Mouse (Mus musculus): ENCODE results near the gene Nlgn2. TPM values are rescaled to one million over a fixed set of nuclear protein-coding genes. Genes with fewer than 3 reads are reported as not detected.
"Not testable (repeated sequence)": the region's sequence is repeated elsewhere in the genome, so short reads cannot be mapped to it uniquely, and the experiment has no call there.

The Nlgn2 gene
- polyA plus RNA-seq, 1 experiment = 125 TPM

- DNase-seq (ENCODE audit: extremely low spot score in 1 of 2, low spot score in 1 of 2) = no peak
Measured at GRCm38 (mm10) chr11:69864138-69864860, 26.7 kb upstream of the Nlgn2 start.

DNA sequence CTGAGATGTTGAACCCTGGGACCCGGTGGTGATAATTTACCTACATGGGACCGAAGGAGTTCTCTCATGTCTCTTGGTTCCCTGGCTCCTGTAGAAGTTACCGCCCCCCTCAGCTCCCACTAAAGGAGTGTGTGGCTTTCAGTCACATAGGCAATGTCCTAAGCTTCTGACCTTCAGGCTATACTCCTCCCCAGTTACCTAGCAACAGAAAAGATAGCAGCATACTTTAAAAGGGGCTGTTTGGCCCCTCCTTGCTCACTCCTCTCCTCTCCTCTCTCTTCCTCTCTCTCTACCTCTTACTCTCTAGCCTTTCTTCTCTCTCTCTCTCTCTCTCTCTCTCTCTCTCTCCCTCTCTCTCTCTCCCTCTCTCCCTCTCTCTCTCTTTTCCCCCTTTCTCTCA, 26.1 kb upstream of the Nlgn2 start:
- DNase-seq (ENCODE audit: extremely low spot score in 1 of 2, low spot score in 1 of 2) = not testable (repeated sequence)

GRCm38 (mm10) chr11:69858113-69858998, 20.8 kb upstream of the Nlgn2 start, which contains the start of gene Tnk1:
Tnk1 (minus strand) TSS chr11:69858730.
- DNase-seq (ENCODE audit: extremely low spot score in 1 of 2, low spot score in 1 of 2) = no peak

DNA sequence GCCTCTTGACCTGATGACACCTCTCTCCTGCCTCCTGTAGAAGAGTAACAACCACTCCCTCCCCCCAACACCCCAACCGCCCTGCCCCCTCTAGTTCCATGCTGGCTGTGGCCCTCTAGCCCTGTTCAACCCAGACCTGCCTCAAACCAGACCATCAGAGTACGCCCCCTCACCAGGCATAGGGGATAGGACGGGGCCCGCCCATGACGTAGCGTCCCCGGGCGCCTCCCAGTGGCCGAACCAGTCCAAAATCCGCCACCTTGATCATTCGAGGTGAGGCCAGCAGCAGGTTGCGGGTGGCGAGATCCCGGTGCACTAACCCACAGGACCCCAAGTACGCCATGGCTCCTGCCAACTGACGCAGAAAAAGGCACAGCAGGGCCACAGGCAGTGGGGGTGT, 17.8 kb upstream of the Nlgn2 start:
- no peak for DNase-seq (ENCODE audit: extremely low spot score in 1 of 2, low spot score in 1 of 2)

DNA sequence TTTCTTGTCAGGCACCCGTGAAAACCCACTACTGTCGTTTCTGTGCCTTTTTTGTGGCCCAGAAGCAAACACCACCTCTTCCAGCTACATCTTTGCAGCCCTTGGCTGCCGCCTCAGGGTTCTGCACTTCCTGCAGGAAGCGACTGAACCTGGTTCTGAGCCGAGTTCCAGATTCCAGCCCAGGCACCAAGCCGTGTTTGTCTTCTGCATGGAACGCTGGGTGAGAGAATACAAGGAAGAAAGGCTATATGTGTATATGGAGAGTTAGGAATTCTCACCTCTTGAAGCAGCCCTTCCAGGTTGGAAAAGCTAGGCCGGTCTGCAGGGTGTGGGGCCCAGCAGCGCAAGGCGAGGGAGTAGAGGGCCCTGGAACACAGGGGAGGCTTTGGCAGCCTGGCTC, 17.1 kb upstream of the Nlgn2 start:
- DNase-seq (ENCODE audit: extremely low spot score in 1 of 2, low spot score in 1 of 2) = no peak

- DNase-seq (ENCODE audit: extremely low spot score in 1 of 2, low spot score in 1 of 2) = no peak
Measured at GRCm38 (mm10) chr11:69853994-69854393, 16.4 kb upstream of the Nlgn2 start.

GRCm38 (mm10) chr11:69850754-69851153, 13.2 kb upstream of the Nlgn2 start:
- no peak for DNase-seq (ENCODE audit: extremely low spot score in 1 of 2, low spot score in 1 of 2)

- no peak for DNase-seq (ENCODE audit: extremely low spot score in 1 of 2, low spot score in 1 of 2)
Measured at GRCm38 (mm10) chr11:69849884-69850283, 12.3 kb upstream of the Nlgn2 start.

DNA sequence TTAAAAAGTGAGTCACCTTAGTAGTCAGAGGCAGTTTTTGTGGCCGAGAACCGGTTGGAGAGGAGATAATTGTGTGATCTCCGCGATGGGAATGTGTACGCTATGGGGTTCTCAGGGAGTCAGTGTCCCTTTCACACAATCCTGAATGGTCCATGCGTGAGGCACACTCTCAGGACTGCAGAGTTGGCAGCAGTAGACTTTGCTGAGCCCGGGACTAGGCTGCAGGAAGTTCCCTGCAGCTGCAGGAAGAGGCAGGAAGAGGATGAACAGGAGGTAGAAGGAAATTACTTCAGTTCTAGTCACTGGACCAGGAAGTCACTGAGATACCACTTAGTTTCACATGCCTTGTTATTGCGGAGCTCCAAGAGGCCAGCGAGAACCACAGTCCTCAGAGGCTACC, 11.5 kb upstream of the Nlgn2 start:
- no peak for DNase-seq (ENCODE audit: extremely low spot score in 1 of 2, low spot score in 1 of 2)

DNA sequence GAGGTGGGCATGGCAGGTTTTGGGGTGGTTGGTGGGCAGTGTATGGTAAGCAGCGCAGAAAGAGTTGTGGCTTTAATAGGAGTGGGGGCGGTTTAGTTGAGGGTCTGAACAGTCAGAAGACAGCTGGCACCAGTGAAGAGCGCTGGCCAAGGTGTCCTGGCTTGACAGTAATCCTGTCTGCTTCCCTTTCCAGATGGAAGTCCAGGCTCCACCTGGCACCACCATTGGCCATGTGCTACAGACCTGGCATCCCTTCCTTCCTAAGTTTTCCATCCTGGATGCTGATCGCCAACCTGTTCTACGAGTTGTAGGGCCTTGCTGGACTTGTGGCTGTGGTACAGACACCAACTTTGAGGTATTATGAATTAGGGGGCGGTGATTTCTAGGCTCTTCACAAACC, 10.4 kb upstream of the Nlgn2 start:
- no peak for DNase-seq (ENCODE audit: extremely low spot score in 1 of 2, low spot score in 1 of 2)

DNA sequence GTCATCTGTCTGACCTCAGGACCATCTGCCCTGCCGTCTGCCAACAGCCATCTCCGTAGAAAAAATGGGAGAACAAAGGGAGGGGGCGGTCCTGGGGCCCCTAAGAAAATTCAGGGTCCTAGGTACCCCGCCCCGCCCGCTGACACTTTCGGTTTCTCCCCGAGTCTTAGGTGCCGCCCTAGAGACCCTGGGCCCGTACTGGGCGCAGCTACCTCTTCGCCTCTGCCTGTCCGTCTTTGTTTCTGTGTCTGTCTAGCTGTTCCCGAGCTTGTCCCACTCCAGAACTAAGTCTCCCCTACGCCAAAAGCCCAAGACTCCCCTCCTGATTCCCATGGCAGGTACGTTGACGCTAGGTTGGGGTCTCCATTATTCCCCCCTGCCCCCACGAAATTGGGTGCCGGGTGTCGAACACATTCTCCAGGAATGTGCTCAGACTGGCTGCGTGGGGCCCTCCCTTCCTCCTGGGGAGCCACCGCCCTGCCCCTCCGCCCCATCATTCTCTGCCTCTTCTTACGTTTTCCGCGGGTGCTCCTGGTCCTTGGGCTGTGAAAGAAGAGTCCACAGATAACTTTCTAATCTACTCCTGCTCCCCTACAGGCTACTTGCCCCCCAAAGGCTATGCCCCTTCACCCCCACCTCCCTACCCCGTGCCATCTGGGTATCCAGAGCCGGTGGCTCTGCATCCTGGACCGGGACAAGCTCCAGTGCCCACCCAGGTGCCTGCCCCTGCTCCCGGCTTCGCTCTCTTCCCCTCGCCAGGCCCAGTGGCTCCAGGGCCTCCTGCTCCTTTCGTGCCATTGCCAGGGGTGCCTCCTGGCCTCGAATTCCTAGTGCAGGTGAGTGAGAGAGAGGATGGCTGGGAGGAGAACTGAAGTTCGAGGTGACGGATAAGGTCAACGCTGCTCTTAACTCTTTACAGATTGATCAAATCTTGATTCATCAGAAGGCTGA, 9.4 kb upstream of the Nlgn2 start:
- DNase-seq (ENCODE audit: extremely low spot score in 1 of 2, low spot score in 1 of 2) = no peak

- DNase-seq (ENCODE audit: extremely low spot score in 1 of 2, low spot score in 1 of 2) = peak; percentile 71 to 82
Measured at GRCm38 (mm10) chr11:69846198-69846680, 8.7 kb upstream of the Nlgn2 start, which contains the start of gene Plscr3. Plscr3 (plus strand) TSS chr11:69846376.

DNA sequence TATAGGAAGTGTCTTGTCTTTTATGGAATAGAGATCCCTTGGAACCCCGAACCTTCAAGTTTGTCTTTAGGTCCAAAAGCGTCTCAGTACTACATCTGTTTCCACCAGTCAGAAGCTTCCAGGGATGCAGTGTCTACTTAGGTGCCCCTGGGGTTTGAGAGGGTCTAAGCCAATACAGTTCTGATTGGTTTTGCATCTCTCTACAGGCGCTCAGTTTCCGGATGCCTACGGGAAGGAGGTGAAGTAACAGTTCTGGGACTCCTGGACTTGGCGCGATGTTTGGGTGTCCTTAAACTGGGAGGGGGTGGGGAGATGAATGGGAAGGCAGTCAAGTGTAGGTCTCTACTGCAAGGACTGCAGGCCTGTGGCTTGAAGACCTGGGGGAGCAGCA, 1.1 kb upstream of the Nlgn2 start:
- DNase-seq (ENCODE audit: extremely low spot score in 1 of 2, low spot score in 1 of 2) = peak in 1 of 2 experiments; percentile 37

DNA sequence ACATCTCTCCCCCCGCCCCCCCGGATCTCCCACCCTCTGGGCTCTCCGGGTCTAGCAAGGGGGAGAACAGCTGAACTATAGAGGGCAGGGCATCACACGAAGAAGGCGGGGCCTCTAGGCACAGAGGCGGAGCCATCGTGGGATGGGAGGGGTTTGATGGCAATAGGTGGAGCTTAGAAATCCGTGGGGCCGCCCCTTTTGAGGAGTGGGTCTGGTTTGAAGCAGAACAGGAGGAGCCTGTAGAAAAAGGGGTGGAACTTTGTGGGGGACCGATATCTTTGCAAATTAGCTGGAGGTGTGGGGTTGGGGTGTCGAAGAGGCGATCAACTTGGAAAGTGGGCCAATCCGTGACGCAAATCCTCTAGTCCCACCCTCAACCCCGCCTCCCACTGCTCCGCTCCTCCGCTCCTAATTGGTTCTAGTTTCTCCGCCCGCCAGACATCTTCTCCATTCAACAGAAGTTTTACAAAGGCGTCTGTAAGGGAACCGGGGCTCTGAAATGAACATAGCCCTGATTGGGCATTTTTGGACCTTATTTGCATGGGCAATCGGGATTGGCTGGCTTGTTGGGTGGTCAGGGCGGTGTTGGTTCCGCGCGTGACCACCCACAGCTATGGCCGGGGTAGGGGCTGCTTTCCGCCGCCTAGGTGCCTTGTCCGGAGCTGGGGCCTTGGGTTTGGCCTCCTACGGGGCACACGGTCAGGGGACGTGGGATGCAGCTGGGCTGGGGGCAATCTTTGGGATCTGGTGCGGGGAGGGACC, 549 bp upstream of the Nlgn2 start, which contains the start of gene Tmem256:
Gene Tmem256 (plus strand): TSS at position 563 of the 762 bp plus-strand sequence.
- peak; percentile 98 to 99 for DNase-seq (ENCODE audit: extremely low spot score in 1 of 2, low spot score in 1 of 2)

DNA sequence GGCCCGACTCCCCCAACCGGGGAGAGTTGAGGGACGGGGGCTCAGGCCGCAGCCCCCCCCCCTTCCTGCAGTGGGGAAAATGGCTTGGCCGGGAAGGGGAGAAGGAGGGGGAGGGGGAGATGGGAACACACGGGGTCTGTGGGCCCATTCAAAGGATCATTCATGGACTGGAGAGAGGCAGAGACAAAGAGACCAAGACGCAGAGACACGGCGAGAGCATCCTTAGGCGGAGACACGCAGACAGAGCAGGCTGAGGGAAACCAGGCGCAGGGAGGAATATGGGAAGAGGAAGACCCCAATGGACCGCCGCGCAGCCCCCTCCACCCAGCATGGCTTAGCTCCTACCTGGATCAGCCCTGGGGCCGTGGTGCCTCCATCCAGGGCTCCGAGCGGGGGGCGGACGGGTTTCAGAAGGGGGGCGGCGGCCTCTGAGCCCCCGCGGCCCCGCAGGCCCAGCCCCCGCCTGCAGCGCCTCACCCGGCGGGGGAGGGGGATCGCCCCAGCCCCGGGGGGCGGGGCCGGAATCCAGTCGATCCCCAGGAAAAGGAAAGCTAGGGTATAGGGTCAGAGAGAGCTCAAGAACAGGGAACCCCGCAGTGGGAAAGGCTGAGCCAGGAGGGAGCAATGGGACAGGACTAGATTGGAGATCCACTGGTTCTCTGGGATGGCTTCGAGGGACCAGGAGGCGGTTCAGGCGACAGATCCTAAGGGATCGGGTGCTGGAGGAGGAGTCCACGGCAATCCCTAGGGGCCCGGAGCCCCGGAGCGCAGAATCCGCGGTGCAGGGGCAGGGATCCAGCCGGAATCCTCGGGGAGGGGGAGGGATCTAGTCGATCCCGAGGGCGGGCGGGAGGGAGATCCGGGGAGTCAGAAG, 644 bp downstream of the Nlgn2 start:
- DNase-seq (ENCODE audit: extremely low spot score in 1 of 2, low spot score in 1 of 2) = peak in 1 of 2 experiments; percentile 41

- no peak for DNase-seq (ENCODE audit: extremely low spot score in 1 of 2, low spot score in 1 of 2)
Measured at GRCm38 (mm10) chr11:69835966-69836335, 1.6 kb downstream of the Nlgn2 start.

GRCm38 (mm10) chr11:69835326-69835965, 2.1 kb downstream of the Nlgn2 start:
- no peak for DNase-seq (ENCODE audit: extremely low spot score in 1 of 2, low spot score in 1 of 2)

GRCm38 (mm10) chr11:69834001-69834549, 3.5 kb downstream of the Nlgn2 start:
- no peak for DNase-seq (ENCODE audit: extremely low spot score in 1 of 2, low spot score in 1 of 2)
